Mouse (Mus musculus) hematopoietic stem cell, adult 5-6 weeks (primary cell): ENCODE results near the gene Ash1l. TPM values are rescaled to one million over a fixed set of nuclear protein-coding genes. Genes with fewer than 3 reads are reported as not detected.
A peak's percentile ranks its signal among the peaks of the same experiment; 100 is the strongest.
"Not testable (repeated sequence)": the region's sequence is repeated elsewhere in the genome, so short reads cannot be mapped to it uniquely, and the experiment has no call there.

Experiments used
- ATAC-seq, 2 experiments: fragments of 125-278 bp in 1 of 2; replicated peaks in 1 of 2; 2 replicates each; pipeline ENCODE4 v1.8.0; 2016 to 2017; ENCODE audit warnings: inconsistent platforms in 2 of 2, mild to moderate bottlenecking in 2 of 2, moderate number of reproducible peaks in 2 of 2, low read depth in 1 of 2, moderate TSS enrichment in 1 of 2; ENCODE audit not compliant: low FRiP score in 2 of 2, poor library complexity in 2 of 2, severe bottlenecking in 2 of 2, insufficient read depth in 1 of 2, low TSS enrichment in 1 of 2
- total RNA-seq: library from RNA; stranded (forward); fragments of 172-1452, 232-1000 nt; gene quantifications from 2 replicates; pipeline ENCODE4 v1.2.3, GENCODE M21; 2017

Ash1l gene
- total RNA-seq, 1 experiment from 2014 or later, result 45.2 TPM

DNA sequence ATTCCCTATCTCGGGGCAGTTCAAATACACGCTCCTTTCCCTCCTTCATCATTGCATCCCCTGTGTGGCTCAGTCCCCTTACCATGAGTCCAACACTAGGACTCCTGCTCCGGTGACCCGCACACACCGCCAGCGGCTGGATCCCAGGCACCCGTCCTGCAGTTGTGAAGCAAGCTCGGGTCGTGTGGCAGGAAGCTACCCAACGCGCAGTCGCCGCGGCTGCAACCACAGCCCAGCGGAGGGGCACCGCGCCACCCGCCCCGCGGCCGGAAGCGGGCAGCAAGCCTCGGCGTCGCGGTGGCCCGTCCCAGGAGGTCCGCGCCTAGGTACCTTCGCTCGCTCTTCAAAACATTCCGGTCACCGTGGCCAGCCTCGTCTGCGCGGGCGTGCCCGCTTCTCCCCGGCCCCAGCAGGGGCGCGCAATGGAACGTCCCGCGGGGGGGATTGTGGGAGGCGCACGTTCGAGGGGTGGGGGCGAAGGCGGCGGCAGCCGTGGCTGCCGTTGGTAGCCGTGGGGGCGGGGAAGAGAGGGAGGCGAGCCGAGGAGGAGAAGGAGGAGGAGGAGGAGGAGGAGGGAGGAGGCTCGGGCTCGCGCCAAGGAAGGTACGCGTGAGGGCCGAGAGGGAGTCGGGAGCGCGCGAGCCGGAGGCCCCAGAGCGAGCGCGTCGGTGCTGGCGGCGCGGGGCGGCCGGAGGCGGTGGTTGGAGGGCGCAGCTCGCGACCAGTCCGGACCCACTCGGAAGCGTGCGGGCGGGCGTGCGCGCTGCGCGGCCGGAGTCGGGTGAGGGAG lies 441 bp upstream of the Ash1l start:
- peak; percentile 52 to 65 for ATAC-seq

- ATAC-seq, result no peak
Measured at GRCm38 (mm10) chr3:88951327-88951800, 942 bp downstream of the Ash1l start.

DNA sequence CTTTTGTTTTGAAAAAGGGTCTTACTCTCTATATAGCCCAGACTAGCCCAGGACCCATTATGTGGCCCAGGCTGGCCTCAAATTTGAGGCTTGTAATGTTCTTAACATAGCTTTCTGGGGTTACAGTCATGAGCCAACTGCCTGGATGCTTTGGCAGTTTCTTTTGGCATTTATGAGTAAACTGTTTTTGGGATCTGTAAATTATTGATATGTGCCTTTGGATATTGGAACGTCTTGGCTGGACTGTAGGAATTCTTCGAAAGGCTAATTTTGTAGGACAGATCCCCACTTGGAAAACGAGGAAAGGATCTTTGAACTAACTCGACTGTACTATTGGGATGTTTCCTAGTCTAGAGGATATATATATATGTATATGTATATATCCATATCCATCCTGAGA lies 2.8 kb downstream of the Ash1l start:
- no peak for ATAC-seq

GRCm38 (mm10) chr3:88953736-88954135 lies 3.3 kb downstream of the Ash1l start:
- ATAC-seq, result no peak

DNA sequence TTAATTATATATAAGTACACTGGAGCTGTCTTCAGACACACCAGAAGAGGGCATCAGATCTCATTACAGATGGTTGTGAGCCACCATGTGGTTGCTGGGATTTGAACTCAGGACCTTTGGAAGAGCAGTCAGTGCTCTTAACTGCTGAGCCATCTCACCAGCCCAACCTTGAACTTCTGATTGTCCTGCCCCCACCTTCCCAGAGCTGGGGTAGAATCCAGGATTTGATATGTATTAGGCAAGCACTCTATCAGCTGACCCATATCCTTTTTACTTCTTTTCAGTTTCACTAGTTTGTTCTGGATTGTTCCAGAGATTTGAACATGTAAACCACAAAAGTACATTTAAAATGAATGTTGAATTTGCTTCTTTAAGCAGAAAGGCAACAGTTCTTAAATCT lies 12.8 kb downstream of the Ash1l start:
- not testable (repeated sequence) for ATAC-seq

- ATAC-seq, result no peak
Measured at GRCm38 (mm10) chr3:88975012-88975411, 24.6 kb downstream of the Ash1l start.

DNA sequence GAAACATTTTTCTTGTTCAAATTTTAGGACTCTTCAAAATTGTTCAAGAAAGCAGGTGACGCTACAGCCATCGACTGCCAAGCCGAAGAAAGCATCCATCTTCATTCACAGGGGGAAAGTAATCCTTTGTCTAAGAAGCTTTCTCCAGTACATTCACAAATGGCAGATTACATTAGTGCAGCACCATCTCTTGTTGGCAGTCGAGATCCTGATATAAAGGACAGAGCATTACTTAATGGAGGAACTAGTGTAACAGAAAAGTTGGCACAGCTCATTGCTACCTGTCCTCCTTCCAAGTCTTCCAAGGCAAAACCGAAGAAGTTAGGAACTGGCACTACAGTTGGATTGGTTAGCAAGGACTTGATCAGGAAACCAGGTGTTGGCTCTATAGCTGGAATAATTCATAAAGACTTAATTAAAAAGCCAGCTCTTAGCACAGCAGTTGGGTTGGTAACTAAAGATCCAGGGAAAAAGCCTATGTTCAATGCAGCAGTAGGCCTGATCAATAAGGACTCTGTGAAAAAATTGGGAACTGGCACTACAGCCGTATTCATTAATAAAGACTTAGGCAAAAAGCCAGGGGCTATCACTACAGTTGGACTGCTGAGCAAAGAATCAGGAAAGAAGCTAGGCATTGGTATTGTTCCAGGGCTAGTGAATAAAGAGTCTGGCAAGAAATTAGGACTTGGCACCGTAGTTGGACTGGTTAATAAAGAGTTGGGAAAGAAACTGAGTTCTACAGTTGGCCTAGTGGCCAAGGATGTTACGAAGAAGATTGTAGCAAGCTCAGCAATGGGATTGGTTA lies 31.0 kb downstream of the Ash1l start:
- no peak for ATAC-seq

DNA sequence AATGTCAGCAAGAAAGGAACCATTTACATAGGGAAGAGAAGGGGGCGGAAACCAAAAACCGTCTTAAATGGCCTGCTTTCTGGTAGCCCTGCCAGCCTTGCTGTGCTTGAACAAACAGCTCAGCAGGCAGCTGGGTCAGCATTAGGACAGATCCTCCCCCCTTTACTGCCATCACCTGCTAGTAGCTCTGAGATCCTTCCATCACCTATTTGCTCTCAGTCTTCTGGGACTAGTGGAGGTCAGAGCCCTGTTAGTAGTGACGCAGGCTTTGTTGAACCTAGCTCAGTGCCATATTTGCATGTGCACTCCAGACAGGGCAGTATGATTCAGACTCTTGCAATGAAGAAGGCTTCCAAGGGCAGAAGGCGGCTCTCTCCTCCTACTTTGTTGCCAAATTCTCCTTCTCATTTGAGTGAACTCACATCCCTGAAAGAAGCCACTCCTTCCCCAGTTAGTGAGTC lies 33.5 kb downstream of the Ash1l start:
- no peak for ATAC-seq

DNA sequence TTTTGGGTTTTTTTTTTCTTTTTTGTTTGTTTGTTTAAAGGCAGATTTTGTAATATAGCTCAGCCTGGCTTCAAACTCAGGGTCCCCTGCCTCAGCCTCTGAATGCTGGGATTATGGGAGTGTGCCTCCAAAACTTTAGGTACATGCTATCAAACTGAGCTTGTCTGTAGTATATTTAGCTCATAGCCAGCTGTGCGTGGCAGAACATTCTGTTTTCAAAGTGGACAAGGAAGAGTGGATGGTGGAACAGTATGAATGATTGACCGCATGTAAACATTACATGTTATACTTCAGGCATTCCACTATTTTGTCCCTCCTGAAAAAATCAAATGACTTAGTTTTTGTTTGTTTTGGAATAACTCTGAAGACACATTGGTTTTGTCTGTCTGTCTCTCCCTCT lies 42.4 kb downstream of the Ash1l start:
- ATAC-seq, result no peak

DNA sequence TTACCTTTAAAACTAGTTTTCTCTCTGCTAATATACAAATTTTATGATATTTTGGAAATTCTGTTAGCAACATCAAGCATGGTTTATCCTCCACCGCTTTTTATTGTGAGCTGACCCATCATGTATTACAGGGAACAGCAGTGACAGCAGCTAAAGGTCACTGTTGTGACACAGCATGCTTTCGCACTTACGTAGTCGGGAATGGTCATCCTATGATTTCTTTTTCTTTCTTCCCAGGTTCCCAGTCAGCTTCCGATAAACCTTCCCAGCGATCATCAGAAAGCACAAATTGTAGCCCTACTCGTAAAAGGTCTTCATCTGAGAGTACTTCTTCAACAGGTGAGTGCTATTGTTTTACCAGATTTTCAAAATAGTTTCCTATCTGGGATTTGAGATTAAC lies 51.1 kb downstream of the Ash1l start:
- no peak for ATAC-seq

- ATAC-seq, result not testable (repeated sequence)
Measured at GRCm38 (mm10) chr3:89030896-89031295, 80.5 kb downstream of the Ash1l start.

DNA sequence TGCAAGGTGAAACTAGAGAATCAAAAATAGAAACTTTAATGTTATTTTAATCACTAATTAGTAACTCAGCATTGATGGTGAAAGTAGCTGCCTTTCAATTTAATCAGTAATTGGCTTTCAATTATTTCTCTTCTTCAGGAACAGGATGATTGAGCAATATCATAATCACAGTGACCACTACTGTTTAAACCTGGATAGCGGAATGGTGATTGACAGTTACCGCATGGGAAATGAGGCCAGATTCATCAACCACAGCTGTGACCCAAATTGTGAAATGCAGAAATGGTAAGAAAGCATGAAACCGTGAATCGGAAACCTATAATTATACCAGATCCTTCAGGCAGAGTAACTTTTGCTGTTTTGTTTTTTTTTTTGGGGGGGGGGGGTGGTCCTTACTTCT lies 92.9 kb downstream of the Ash1l start:
- no peak for ATAC-seq

GRCm38 (mm10) chr3:89058361-89058760 lies 107.9 kb downstream of the Ash1l start:
- no peak for ATAC-seq

- ATAC-seq, result peak in 1 of 2 experiments; percentile 46; a peak in 1 of 4 replicates
Measured at GRCm38 (mm10) chr3:89058783-89059182, 108.4 kb downstream of the Ash1l start.

DNA sequence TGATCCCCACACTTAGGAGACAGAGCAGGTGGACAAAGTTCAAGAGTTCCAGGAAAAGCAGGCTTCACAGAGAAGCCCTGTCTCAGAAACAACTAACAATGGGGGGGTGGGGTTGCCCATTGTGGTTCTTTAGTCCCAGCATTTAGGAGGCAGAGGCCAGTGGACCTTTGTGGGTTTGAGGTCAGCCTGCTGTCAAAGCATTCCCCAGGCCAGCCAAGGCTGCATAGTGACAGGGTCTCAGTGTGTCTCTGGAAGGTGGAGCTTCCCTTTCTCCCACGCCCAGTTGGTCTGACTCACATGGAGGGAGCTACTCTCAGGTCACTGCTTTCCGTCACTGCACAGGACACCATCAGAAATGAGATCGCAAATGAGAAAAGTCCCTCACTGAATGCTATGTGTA lies 111.3 kb downstream of the Ash1l start:
- no peak for ATAC-seq

DNA sequence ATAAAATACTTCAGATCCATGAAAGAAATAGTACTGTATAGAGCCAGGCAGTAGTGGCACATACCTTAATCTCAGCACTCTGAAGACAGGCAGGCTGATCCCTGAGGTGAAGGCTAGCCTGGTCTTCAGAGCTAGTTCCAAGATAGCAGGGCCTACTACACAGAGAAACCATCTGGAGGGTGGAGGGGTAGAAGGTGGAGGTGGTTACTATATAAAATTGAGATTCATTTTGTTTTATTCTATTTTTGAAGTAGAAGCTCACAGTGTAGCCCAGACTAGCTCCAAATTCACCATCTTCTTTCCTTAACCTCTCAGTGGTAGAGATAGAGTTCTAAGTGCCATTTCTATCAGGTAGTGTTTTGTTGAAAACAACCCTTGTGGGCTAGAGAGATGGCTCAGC lies 116.8 kb downstream of the Ash1l start:
- no peak for ATAC-seq

GRCm38 (mm10) chr3:89077383-89077782 lies 127.0 kb downstream of the Ash1l start:
- ATAC-seq, result no peak

- ATAC-seq, result not testable (repeated sequence)
Measured at GRCm38 (mm10) chr3:89082287-89082686, 131.9 kb downstream of the Ash1l start.
